Mouse (Mus musculus) Muller cell, postnatal 12 days (primary cell): ENCODE measurements around the gene Lpcat3.
"Not testable (repeated sequence)": the region's sequence is repeated elsewhere in the genome, so short reads cannot be mapped to it uniquely, and the experiment has no call there.

Experiments
- DNase-seq: peaks from one replicate; pipeline ENCODE4 v3.0.0-alpha.2; 2015; ENCODE audit errors: inconsistent ontology term

The Lpcat3 gene

GRCm38 (mm10) chr6:124662477-124663423 is at the start of gene Lpcat3:
TSS of gene Lpcat3 (plus strand) at chr6:124663027.
- peak; percentile 100 for DNase-seq

- no peak for DNase-seq
Observed at GRCm38 (mm10) chr6:124625612-124626011, 37.2 kb upstream of the Lpcat3 start.

DNA sequence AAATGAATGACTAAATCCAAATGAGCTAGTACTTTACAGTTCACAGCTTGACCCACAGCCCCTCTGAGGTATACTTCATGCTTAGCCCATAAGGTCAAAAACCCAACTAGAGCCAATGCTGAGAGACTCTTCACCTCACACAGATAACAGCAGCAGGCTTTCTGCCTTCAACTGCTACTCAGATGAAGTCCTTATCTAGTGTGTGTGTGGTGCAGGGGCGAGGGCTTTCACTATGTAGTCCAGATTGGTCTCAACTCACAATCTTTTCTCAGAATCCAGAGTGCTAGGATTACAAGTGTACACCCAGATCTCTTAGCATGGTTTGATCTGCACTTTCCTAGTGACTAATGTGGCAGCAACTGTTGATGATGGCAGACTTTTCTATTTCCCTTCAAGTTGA is 36.6 kb upstream of the Lpcat3 start:
- not testable (repeated sequence) for DNase-seq

DNA sequence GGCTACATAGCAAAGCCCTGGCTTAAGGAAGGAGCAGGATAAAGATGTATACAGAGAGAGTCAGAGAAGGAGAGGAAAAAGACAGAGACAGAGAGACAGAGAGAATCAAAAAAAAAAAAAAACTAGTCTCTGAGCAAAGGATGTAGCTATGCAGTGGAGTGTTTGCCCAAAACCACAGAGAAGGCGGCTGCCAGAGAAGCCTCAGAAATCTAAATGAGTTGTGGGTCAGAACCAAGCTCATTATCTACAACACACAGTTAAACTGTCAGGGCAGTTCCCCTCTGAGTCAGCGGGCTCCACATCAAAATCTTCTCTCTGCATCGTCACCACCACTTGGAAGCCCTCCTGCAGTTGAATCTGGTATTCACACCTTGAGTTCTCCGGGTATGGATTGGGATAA is 32.1 kb upstream of the Lpcat3 start:
- DNase-seq, result peak; percentile 76

GRCm38 (mm10) chr6:124635985-124636384 is 26.8 kb upstream of the Lpcat3 start, which contains the start of gene C1s2:
TSS of gene C1s2 (minus strand) at chr6:124636085.
- DNase-seq, result not testable (repeated sequence)

GRCm38 (mm10) chr6:124636858-124637460 is 25.9 kb upstream of the Lpcat3 start:
- DNase-seq, result not testable (repeated sequence)

DNA sequence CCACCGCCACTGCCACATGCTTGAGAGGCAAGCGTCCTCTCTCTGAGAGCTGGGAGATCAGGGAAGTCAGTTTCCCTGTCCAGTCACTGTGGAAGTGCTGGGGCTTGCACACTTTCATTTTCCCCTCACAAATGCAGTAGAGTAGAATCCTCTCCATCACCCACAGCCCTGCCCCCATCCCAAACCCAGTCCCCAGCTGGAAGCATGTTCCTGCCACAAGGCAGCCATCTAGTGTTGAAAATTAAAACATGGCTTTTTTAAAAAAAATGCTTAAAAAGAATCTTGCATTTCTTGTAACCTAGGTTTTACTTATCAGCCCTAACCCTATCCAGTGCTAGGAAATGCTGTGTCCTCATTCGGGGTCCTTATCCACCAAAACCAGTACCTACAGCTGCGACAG is 22.8 kb upstream of the Lpcat3 start:
- DNase-seq, result peak; percentile 36

- peak; percentile 19 for DNase-seq
Observed at GRCm38 (mm10) chr6:124640997-124641396, 21.8 kb upstream of the Lpcat3 start.

DNA sequence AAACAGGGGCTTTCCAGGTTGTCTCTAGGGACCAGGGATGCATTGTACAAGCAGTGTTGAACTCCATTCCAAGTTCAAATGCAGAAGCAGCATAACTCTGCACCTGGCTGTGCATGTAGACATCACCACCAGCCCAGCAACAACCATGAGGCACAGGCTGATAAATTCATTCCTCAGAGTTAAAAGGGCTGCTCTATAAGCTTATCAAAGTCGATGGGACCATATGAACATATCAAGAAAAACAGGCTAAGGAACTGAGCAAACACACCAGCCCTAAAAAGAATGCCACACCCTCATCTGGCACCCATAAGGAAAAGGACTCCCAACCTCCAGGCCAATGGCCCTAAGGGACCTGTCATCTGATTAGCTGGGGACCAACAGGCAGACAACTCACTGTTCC is 16.4 kb upstream of the Lpcat3 start:
- no peak for DNase-seq

- DNase-seq, result no peak
Observed at GRCm38 (mm10) chr6:124655893-124656292, 6.9 kb upstream of the Lpcat3 start.

DNA sequence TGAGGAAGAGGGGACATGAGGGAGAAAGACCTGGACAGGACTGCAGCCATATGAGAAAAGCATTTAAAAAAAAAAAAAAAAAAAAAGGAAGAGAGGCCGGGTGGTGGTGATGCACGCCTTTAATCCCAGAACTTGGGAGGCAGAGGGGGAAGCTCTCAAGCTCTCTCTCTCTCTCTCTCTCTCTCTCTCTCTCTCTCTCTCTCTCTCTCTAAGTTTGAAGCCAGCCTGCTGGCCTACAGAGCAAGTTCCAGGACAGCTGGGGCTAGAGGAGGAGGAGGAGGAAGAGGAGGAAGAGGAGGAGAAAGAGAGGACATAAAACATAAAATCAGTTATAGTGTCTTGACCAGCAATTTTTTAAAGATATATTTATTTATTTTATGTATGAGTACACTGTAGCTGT is 4.8 kb upstream of the Lpcat3 start:
- no peak for DNase-seq

DNA sequence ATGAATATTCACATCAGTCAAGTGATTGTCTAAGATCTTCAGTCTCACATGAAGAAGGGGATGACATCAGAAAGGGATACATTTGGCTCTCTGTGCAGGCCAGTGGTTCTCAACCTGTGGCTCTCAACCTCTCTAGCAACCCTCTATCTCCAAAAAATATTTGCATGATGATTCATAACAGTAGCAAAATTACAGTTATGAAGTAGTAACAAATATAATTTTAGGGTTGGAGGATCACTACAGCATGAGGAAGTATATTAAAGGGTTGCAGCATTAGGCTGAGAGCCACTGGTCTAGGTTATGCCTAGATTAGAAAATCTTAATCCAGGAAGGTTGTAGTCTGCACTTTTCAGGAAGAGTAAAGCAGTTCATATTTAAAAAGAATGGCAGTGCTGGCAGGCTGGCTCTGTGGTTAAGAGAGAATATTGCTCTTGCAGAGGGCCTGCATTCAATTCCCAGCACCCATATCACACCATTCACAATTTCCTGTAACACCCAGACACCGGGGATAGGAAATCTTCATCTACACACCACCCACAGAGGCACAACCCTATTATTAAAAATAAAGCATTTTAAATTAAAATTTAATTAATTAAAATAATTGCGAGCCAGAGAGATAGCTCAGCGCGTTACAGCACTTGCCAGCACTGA is 1.5 kb upstream of the Lpcat3 start:
- DNase-seq, result no peak

GRCm38 (mm10) chr6:124661995-124662394 is 832 bp upstream of the Lpcat3 start:
- no peak for DNase-seq

- DNase-seq, result no peak
Observed at GRCm38 (mm10) chr6:124663424-124663795, 583 bp downstream of the Lpcat3 start.

DNA sequence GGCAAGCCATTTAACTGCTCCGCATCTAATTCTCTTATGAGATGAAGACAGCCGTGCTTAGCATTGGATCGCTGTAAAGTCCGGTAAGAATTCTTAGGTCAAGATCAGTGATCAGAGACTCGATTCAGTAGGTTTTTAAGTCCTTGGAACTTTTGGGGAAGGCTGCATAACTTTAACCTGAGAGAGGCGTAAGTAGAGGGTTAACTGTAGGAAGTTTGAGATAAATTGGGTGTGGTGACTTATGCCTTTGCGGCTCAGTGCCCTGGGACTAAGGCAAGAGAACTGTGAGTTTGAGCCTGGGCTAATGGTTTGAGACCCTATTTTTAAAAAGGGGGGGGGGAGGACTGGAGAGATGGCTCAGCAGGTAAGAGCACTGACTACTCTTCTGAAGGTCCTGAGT is 1.4 kb downstream of the Lpcat3 start:
- no peak for DNase-seq

- no peak for DNase-seq
Observed at GRCm38 (mm10) chr6:124665011-124665410, 2.2 kb downstream of the Lpcat3 start.

GRCm38 (mm10) chr6:124669234-124669859 is 6.5 kb downstream of the Lpcat3 start:
- no peak for DNase-seq

- no peak for DNase-seq
Observed at GRCm38 (mm10) chr6:124670281-124670900, 7.6 kb downstream of the Lpcat3 start.

GRCm38 (mm10) chr6:124672100-124672499 is 9.3 kb downstream of the Lpcat3 start:
- DNase-seq, result no peak

GRCm38 (mm10) chr6:124673619-124674018 is 10.8 kb downstream of the Lpcat3 start:
- no peak for DNase-seq

GRCm38 (mm10) chr6:124674591-124674990 is 11.8 kb downstream of the Lpcat3 start:
- no peak for DNase-seq

DNA sequence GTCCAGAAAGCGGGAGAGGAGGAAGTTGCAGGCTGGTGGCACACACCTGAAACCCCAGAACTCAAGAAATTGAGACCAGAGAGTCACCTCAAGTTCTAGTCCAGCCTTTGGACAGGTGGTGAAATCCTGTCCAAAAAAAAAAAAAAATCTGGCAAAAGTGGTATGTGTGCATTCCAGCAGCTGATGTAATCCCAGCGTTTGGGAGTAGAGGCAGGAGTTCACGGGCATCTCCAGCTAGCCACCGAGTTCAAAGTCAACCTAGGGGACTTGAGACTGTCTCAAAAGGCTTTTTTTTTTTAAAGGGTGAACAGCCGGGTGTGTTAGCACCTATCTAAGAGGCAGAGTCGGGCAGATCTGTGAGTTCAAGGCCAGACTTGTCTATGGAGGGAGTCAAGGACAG is 13.3 kb downstream of the Lpcat3 start:
- no peak for DNase-seq
